Mouse (Mus musculus): ENCODE measurements around the gene Inpp4b.
A peak's percentile ranks its signal among the peaks of the same experiment; 100 is the strongest.
"Not testable (repeated sequence)": the region's sequence is repeated elsewhere in the genome, so short reads cannot be mapped to it uniquely, and the experiment has no call there.

Inpp4b gene

DNA sequence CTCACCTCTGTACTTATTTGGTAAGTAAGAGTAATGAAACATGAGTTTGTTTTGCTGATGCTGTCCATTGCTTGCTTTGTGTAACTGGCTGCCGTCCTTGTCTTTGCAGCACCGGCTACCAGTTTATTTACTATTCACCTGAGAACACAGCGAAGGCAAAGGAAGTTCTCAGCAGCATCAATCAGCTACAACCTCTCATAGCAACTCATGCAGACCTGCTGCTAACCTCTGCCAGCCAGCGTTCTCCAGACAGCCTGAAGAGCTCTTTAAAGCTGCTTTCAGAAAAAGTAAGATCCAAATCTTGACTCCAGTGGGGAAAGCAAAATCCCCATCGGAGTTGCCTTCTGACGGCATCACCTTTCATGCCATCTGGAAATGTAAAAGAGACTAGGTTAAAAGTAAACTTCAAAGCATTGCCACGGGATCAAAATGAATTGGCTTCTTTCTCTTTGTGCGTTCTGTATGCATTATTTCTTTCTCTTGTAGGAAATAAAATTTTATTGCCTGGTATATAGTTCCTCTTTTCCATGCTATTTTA is 642.8 kb downstream of the Inpp4b start:
- no peak for DNase-seq (ENCODE audit: low spot score in 2 of 2)

DNA sequence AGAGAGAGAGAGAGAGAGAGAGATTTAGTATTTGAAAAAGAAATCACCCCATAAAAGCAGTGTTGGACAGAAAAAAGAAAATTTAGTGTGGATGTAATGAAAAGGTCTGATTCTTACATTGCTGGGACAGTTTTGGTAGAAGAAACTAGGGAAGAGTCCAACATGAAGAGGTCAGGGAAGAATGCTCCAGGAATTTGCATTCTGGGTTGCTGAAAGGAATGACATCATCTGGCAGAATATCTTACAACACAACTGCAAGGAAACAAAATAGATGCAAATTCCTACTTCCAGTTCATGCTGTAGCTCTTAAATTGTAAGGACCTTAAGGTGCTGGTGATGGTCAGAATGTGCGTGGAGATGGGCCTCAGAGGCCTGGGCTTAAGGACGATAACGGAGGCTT is 650.6 kb downstream of the Inpp4b start:
- DNase-seq (ENCODE audit: low spot score in 2 of 2) = no peak

- DNase-seq (ENCODE audit: low spot score in 2 of 2) = no peak
These were observed 653.9 kb downstream of the Inpp4b start for GRCm38 (mm10) chr8:81996239-81996638.

- DNase-seq (ENCODE audit: low spot score in 2 of 2) = no peak
These were observed 654.5 kb downstream of the Inpp4b start for GRCm38 (mm10) chr8:81996823-81997222.

DNA sequence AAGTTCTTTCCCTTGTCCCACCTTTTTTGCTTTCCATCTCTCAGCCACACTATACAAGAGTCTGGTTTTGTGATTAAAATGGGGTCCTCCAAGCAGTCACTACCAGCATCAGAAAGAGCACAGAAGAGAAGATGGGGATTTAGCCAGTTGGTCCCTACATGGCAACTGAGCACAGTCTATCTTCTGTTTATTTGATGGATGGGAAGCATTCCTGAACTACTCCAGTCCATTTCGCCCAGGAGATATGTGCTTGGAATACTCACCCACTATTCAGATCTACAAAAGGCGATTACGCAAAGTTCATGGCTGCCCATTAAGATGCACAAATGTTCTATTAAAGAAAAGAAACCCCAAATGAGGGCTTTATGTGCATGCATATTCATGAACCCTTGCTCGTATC is 661.8 kb downstream of the Inpp4b start:
- DNase-seq (ENCODE audit: low spot score in 2 of 2) = no peak

DNA sequence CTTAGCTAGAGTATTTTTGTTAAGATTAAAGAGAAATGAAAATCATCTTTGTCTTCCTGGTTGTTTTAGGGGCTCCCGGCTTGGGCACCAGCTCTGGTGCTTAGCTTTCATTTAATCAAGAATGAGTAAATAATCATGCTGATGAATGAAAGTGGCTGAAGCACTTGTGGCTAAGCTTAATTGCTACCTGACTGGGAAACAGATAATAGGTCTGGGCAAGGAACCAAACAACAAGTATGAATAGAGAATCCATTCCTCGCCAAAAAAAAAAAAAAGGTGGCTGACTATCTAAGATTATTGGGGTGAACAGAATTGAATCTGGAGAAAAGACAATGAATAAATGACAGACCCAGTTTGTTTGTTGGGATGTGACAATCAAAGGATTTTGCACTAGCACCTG is 663.1 kb downstream of the Inpp4b start:
- no peak for DNase-seq (ENCODE audit: low spot score in 2 of 2)

- DNase-seq (ENCODE audit: low spot score in 2 of 2) = no peak
These were observed 675.4 kb downstream of the Inpp4b start for GRCm38 (mm10) chr8:82017792-82018191.

DNA sequence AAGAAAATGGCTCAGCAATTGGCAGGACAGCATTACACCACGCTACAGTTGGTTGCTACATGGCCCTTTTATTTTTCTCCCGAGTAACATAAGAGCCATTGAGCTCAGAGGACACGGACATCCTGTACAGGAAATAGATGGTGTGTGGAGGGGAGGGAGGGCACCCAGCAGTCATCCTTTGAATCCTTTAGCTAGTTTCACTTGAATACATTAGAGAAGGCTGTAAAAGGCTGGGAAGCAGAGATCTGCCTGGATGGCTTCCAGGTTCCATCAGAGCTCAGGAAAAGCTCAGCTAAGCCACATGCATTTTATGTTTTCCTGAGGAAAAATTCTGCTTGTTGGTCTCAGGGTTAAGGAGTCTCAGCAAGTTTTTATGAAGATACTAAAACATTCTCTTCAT is 685.0 kb downstream of the Inpp4b start:
- DNase-seq (ENCODE audit: low spot score in 2 of 2) = peak in 1 of 2 experiments; percentile 2

DNA sequence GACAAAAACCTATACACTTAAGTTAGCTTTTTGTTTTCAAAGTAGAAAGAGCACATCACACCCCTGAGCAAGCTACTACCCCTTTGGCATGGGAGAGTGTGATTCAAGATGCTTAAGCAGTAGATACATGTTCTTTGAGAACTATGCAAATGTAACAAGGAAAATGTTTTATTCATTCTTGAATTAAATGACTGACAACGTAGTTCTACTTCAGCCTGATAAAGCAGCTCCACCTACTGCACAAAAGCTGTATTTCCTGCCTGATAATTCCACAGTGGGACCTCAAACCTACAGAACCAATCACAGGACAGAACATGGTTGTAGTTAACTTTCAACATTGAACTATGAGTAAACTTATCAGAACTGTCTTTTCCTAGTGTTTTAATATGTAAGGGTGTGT is 686.5 kb downstream of the Inpp4b start:
- peak in 1 of 2 experiments; percentile 1 for DNase-seq (ENCODE audit: low spot score in 2 of 2)

DNA sequence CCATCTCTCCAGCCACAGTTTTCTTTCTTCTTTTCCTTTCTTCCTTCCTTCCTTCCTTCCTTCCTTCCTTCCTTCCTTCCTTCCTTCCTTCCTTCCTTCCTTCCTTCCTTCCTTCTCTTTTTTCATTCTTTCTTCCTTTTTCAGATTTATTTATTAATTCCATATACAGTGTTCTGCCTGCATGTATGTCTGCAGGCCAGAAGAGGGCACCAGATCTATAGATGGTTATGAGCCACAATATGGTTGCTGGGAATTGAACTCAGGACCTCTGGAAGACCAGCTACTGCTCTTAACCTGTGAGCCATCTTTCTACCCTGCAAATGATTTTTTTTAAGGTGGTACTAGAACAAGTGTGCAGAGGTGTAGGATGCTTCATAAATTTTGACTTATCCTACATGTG is 689.7 kb downstream of the Inpp4b start:
- not testable (repeated sequence) for DNase-seq (ENCODE audit: low spot score in 2 of 2)

DNA sequence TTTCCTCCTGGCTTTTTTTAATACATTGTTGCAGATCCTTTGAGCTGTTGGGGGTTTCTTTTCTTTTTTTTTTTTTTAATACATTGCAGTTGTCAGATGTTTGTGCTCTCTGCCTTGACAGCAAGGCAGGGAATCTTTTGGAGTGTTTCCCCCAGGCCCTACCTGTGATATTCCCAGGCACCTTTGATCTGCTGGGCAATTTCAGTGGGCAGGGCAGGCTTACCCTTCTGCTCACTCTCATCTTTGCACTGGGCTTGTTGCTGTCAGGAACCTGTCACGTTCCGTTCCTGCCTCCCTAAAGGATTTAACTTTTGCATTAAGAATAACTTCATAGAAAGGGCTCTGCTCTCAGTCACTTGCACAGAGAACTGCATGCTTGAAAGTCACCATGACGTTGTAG is 711.7 kb downstream of the Inpp4b start:
- DNase-seq (ENCODE audit: low spot score in 2 of 2) = no peak

DNA sequence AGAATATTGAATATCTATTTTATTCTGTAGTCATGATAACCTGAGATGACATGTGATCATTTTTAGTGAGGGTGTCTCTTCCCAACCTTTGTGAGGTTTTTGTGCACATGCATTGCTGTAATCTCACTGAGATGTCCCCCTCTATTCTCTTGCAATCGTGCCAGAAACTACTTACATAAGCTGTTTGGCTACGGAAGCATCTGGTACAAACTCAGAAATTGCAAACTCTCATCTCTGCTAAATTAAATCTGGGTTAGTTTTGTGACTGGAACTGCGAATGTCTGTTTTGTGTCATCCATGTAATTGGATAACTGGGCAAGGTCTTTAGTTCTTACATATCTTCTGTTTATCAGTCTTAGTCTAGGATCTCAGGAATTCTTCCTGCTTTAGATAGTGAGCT is 725.3 kb downstream of the Inpp4b start:
- DNase-seq (ENCODE audit: low spot score in 2 of 2) = no peak

GRCm38 (mm10) chr8:82079267-82079666 is 736.9 kb downstream of the Inpp4b start:
- DNase-seq (ENCODE audit: low spot score in 2 of 2) = no peak

DNA sequence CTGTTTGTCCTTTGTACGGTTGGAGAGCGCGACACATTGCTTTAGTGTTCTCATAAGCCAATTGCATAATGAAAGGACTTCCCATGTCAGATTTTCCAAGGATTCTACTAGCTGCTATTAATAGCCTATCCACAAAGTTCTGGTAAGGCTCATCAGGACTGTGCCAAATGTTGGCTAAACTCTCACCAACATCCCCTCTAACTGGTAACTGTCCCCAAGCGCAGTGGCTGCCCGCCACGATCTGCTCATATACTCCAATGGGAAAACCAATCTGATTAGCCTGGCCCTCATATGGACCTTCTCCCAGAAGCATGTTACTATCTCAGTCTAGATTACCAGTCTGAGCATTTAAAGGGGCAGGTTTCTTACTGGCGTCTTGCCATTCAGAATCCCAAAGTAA is 744.3 kb downstream of the Inpp4b start:
- DNase-seq (ENCODE audit: low spot score in 2 of 2) = not testable (repeated sequence)

GRCm38 (mm10) chr8:82090901-82091300 is 748.5 kb downstream of the Inpp4b start:
- DNase-seq (ENCODE audit: low spot score in 2 of 2) = no peak

GRCm38 (mm10) chr8:82093274-82093673 is 750.9 kb downstream of the Inpp4b start:
- no peak for DNase-seq (ENCODE audit: low spot score in 2 of 2)

- DNase-seq (ENCODE audit: low spot score in 2 of 2) = no peak
These were observed 762.2 kb downstream of the Inpp4b start for GRCm38 (mm10) chr8:82104560-82104959.

GRCm38 (mm10) chr8:82106131-82106530 is 763.8 kb downstream of the Inpp4b start:
- no peak for DNase-seq (ENCODE audit: low spot score in 2 of 2)

DNA sequence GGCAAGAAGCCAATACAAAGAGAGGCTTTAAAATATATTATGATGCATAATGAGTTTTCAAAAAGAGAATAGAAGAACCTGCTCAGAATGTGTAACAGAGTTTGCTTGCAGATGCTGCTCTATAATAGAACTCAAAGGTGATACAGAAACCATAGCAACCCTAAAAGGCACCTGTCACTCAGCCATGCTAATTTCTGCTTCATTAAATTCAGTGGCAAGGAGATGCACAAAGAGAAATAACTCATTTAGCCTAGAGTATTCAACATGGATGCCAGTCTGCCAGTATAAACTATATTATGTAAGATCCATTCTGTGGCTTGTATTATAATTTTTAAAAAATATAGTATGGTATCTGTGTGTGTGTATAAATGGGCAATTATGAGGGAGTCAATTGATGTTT is 807.9 kb downstream of the Inpp4b start:
- DNase-seq (ENCODE audit: low spot score in 2 of 2) = no peak

- no peak for DNase-seq (ENCODE audit: low spot score in 2 of 2)
These were observed 815.6 kb downstream of the Inpp4b start for GRCm38 (mm10) chr8:82157928-82158327.
